8 mouse cellular contexts compared by ENCODE assay signal in genomic region chr2:155691723-155692493, GRCm38 (mm10). TPM values are rescaled to one million over a fixed set of nuclear protein-coding genes. Genes with fewer than 3 reads are reported as not detected.
DNase-seq lines count a peak whose midpoint lies in the region; ATAC-seq lines count a peak whose summit lies in the region.

Gene Trpc4ap, minus strand, starts transcription at chr2:155692384.

- no peaks in the 10 kb centered on the region for H3K4me1 ChIP-seq in hindbrain, embryonic 11.5 days (replicated peaks; ENCODE audit: control insufficient read depth, insufficient read depth, low read length)

- WGBS in hindbrain, embryonic 11.5 days, result under 1% methylated on average over 66 of the region's 72 CpGs

- H3K27me3 ChIP-seq in hindbrain, embryonic 11.5 days (ENCODE audit: control insufficient read depth, insufficient read depth, low read length), result no peaks in the 10 kb centered on the region

- peak within 1 kb of the TSS; percentile 84 for H3K27ac ChIP-seq in hindbrain, embryonic 11.5 days (ENCODE audit: low read depth, low read length)

- ATAC-seq in hindbrain, embryonic 11.5 days (ENCODE audit: low FRiP score), result peak; percentile 97

- DNase-seq in MN1 (ENCODE audit: low spot score), result peak; percentile 97
- DNase-seq in cerebellum, adult 9-10 months, result peak; percentile 97
- DNase-seq in frontal cortex, adult 2 months (ENCODE audit: extremely low spot score in 1 of 2, low spot score in 1 of 2), result peak; percentile 88 to 98
- DNase-seq in hindbrain, embryonic 11.5 days (ENCODE audit: low spot score), result peak; percentile 99
- peak; percentile 99 for DNase-seq in layer of hippocampus, postnatal 10 days (ENCODE audit: low spot score in 2 of 2)
- peak; percentile 97 for DNase-seq in lung, postnatal 10 days
- DNase-seq in ovary, postnatal 36 days (ENCODE audit: low spot score), result peak; percentile 97
- DNase-seq in thymus, postnatal 25 days, result peak; percentile 98

- H3K9ac ChIP-seq in hindbrain, embryonic 11.5 days (ENCODE audit: low read depth, low read length), result peak within 1 kb of the TSS; percentile 94

- H3K4me2 ChIP-seq in hindbrain, embryonic 11.5 days (replicated peaks; ENCODE audit: low read depth, low read length), result peak within 1 kb of the TSS; percentile 38

- H3K9me3 ChIP-seq in hindbrain, embryonic 11.5 days (ENCODE audit: control insufficient read depth, low read length), result no peaks in the 10 kb centered on the region

- H3K36me3 ChIP-seq in hindbrain, embryonic 11.5 days (ENCODE audit: control insufficient read depth, insufficient read depth, low read length), result no peaks in the 10 kb centered on the region

- peak within 1 kb of the TSS; percentile 94 for H3K4me3 ChIP-seq in hindbrain, embryonic 11.5 days (ENCODE audit: low read depth, low read length)

RNA-seq across cellular contexts. Expression of gene Trpc4ap, which starts in this region (rescaled TPM):
- 152 and 159 TPM in 2 replicates for polyA plus RNA-seq in frontal cortex, adult 2 months (2012; rRNA removed)
- 154 and 157 TPM in 2 replicates for polyA plus RNA-seq in hindbrain, embryonic 11.5 days (2014; fragmentation: Nextera tagmentation; extraction: Ambion mirVana)
- total RNA-seq in layer of hippocampus, postnatal 10 days (2021), result 100 to 1,000 TPM; 143 to 149 TPM

Comparison
In these comparisons a context has a peak if more than half of its experiments do, and no peak if none do; other contexts are left out.
1. Peak in every context shown above with its lines: DNase-seq, ATAC-seq, H3K4me3 ChIP-seq and H3K27ac ChIP-seq.